Mouse (Mus musculus): ENCODE measurements around the gene Ddb2. TPM values are rescaled to one million over a fixed set of nuclear protein-coding genes. Genes with fewer than 3 reads are reported as not detected.
A peak's percentile ranks its signal among the peaks of the same experiment; 100 is the strongest.

The Ddb2 gene
- 8.3 and 10.5 TPM in 2 replicates for polyA plus RNA-seq (2016; fragmentation: Nextera tagmentation; extraction: Ambion mirVana)

DNA sequence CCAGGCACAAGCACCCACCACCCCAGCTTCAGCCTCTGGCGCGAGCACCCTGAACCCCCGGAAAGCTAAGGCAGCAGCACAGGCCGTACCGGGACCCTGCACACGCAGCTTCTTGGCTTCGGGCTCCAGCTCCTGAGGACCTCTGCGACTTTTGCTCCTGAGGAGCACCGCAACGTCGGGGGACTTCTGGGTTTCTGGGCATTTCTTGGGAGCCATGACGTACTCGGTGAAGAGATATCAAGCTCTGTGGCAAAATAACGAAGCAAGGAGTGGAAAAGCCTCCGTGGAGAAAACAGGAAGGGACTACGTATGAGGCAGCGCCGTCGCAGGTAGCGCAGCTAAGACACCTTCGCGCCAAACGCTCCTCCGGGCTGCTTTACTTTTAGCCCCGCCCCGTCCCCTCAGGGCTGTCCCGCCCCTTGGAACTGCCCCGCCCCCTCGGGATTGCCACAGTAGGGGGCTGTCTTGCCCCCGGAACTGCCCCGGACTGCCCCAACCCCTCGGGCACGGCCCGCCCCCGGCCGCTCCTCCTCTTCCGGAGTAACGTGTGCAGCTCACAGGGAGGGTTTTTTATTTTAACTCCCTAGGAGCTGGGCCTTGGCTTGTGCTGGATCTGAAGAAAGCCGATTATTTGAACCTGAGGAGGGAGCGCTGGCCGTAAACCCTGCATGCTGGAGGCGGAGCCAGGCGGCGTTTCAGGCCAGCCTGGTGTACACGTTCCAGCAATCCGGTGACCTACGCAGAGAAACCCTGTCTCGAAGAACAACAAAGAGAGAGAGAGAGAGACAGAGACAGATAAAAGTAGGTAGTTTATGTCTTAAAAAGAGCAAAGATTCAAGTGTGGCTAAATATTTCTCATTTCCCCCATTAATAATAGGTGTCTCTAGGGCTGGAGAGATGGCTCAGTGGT, at the start of gene Ddb2:
Gene Ddb2, minus strand, starts transcription at position 382 of the 910 bp plus-strand sequence.
- Histone ChIP-seq H3K4me3 (peak within 1 kb of the TSS; percentile 56), H3K9me3 (no peaks in the 10 kb centered on the region), H3K27me3 (ENCODE audit: insufficient read depth, poor library complexity, severe bottlenecking) (no peaks in the 10 kb centered on the region), H3K36me3 (peaks cover 12% of the 10 kb centered on the region; the same call in 1 of the 2 replicates), H3K27ac (peak within 1 kb of the TSS; percentile 88), H3K4me1 (replicated peaks) (peaks cover 11% of the 10 kb centered on the region)
- WGBS = under 1% methylated on average over 48 of the region's 48 CpGs
- DNase-seq (ENCODE audit: low spot score) = peak; percentile 96

DNA sequence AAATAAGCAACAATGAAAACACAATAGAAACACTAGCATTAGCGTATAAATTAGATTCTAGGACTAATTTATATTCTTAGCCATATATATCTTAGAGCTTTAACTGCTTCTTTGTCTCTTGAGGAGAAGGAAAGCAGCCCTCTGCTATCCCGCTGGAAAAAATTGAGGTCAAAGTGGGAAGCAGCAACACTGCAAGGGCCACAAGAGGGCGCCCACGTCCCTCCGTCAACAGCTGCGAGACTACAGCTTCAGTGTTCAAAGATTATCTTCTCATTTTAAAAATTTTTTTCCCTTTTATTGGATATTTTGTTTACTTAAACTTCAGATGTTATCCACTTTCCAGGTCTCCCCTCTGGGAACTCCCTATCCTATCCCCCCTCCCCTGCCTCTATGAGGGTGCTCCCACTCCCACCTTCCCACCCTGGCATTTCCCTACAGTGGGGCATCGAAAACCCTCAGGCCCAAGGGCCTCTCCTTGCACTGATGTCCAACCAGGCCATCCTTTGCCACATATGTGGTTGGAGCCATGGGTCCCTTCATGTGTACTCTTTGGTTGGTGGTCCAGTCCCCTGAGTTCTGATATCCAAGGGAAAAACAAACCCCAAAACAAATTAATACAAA, 49.2 kb upstream of the Ddb2 start:
- H3K27me3 ChIP-seq (ENCODE audit: insufficient read depth, poor library complexity, severe bottlenecking) = no peaks in the 10 kb centered on the region
- peaks cover 11% of the 10 kb centered on the region for H3K36me3 ChIP-seq
- no peak overlapping the region for H3K4me3 ChIP-seq
- WGBS = 14% methylated on average over 7 of the region's 7 CpGs
- peaks cover 18% of the 10 kb centered on the region for H3K4me1 ChIP-seq (replicated peaks)
- DNase-seq (ENCODE audit: low spot score) = peak; percentile 77
- no peak overlapping the region for H3K27ac ChIP-seq
- no peaks in the 10 kb centered on the region for H3K9me3 ChIP-seq

DNA sequence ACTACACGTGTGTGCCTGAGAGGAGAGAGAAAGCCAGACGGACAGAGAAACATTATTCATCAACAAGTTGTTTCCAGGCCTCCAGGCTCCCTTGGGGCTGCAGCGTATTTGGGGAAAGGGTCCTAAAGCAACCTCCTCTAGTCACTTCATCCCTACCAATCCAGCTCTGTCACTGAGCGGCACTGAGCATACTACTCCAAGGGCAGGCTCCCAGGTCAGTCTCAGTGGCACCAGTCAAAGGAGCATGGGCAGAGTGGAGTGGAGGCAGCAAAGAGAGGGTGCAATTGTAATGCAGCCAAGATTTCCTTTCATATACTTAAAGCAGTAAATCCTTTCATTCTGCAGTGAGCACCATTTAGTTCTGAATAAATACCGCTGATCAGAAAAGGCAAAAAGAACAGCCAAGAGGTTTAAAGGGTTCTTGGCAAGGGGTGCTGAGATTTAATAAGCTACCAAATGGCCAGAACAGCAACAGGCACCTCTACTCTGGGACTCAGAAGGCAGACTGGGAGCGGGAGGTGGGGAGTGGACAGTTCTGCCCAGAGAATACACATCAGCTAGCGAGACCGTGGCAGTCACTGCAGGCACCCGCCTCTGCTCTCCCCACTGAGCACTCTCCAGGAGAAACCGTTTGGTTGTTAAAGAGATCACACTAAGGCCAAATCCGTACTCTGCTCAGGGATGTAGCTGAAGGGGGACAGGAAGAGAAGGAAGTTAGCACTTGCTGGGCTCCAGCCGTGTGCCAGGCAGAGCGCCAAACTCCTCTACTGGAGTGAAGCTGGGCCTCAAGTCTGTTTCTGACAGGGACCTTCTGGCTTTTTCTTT, 47.8 kb upstream of the Ddb2 start:
- DNase-seq (ENCODE audit: low spot score) = no peak
- 71% methylated on average over 13 of the region's 13 CpGs for WGBS

DNA sequence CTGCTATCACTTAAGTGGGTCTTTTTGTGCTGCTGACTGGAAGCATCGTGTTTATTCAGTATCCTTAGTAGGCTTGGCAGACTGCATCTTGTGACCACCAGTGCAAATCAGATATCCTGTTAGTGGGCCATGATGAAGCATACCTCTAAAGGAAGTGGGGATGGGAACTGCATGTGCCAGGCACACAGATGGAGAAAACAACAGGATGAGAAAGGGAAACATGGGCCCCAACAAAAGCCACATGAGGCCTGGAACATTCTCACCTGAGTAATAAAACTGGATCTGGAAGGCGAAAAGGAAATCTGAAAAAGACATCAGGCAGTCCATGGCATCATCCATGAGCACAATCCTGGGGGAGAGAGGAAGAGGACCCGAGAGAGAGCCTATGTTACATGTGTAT, 47.2 kb upstream of the Ddb2 start:
- 89% methylated on average over 3 of the region's 3 CpGs for WGBS

More for the DNA sequence above, 47.8 kb upstream of the Ddb2 start:
- Histone ChIP-seq H3K27ac (peak overlapping the region; percentile 23; the same call in 1 of the 2 replicates), H3K9me3 (no peaks in the 10 kb centered on the region), H3K36me3 (peaks cover 13% of the 10 kb centered on the region), H3K4me1 (replicated peaks) (peaks cover 18% of the 10 kb centered on the region), H3K4me3 (no peak overlapping the region), H3K27me3 (ENCODE audit: insufficient read depth, poor library complexity, severe bottlenecking) (no peaks in the 10 kb centered on the region)

DNA sequence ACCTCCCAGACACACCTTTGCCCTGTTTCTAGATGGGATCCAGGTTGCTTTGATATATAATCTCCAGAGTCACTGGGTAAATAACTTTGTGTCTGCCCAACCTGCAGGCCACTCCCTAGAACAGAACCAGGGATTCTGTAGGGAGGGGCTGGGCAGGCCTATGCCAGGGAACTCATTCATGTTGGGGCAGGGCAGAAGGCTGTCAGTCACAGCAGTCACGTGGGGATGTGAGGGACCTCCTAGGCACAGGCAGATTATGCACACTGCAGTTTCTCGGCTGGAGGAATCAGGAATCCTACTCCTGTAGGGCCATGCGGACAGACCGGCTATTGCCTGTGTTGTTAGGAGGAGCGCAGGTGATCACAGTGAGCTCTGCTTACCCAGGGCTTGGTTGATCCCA, 44.6 kb upstream of the Ddb2 start:
- Histone ChIP-seq H3K27ac (no peak overlapping the region), H3K36me3 (peaks cover 27% of the 10 kb centered on the region), H3K4me1 (replicated peaks) (peaks cover 24% of the 10 kb centered on the region), H3K27me3 (ENCODE audit: insufficient read depth, poor library complexity, severe bottlenecking) (no peaks in the 10 kb centered on the region), H3K9me3 (no peaks in the 10 kb centered on the region), H3K4me3 (no peak overlapping the region)
- no peak for DNase-seq (ENCODE audit: low spot score)
- WGBS = 46% methylated on average over 5 of the region's 5 CpGs

More for the DNA sequence above, 47.2 kb upstream of the Ddb2 start:
- no peak for DNase-seq (ENCODE audit: low spot score)
- H3K4me3 ChIP-seq = no peak overlapping the region
- no peaks in the 10 kb centered on the region for H3K9me3 ChIP-seq
- H3K36me3 ChIP-seq = peaks cover 13% of the 10 kb centered on the region
- H3K27ac ChIP-seq = no peak overlapping the region
- H3K27me3 ChIP-seq (ENCODE audit: insufficient read depth, poor library complexity, severe bottlenecking) = no peaks in the 10 kb centered on the region
- peaks cover 21% of the 10 kb centered on the region for H3K4me1 ChIP-seq (replicated peaks)

DNA sequence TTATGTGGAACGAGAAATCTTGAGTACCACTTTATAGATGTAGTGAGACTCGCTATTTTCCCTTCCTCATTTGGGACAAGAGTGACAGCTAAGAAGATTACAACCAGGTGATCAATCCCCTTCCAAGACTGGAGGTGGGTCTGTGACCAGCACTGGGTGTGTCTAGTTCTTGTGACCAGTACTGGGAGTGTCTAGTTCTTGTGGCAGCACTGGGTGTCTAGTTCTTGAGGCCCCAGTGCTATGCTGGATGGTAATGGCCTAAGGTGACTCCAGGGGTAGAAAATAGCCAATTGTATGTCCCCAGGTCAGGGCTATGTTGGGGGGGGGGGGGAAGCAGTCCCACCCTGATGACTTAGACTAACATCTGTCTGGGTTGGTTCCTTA, 42.6 kb upstream of the Ddb2 start:
- Histone ChIP-seq H3K27ac (no peak overlapping the region), H3K27me3 (ENCODE audit: insufficient read depth, poor library complexity, severe bottlenecking) (no peaks in the 10 kb centered on the region)
- DNase-seq (ENCODE audit: low spot score) = no peak

DNA sequence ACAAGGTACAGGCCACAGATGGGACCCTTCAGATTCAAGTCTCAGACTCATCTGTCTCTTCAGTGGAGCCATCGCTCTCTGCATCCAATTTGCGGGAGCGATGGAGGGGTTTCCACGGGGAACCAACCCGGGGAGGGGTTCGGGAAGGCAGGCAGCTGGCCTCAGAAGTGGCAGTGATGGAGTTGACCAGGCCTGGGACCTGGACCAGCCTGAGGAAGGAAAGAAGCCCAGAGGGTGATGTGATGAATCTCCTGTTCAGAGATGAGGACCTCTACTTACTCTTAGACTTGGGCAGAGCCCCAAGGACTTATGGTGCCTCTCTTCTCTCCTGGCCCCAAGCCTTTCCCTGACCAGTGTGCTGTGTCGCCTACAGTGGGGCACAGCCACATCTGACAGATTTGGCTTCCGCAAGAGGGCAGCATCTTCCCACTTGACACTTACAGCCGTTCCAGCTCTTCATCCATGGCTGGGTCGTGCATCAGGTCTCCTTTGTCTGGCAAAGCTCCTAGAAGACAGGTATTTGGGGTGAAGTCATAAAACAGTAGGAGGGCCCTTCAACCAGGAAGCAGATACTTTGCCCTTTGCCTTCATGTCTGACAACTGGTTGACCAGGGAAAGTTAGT, 42.1 kb upstream of the Ddb2 start:
- Histone ChIP-seq H3K27ac (peak overlapping the region; percentile 54; the same call in 1 of the 2 replicates), H3K4me3 (no peak overlapping the region), H3K9me3 (no peaks in the 10 kb centered on the region), H3K36me3 (peaks cover 52% of the 10 kb centered on the region), H3K4me1 (replicated peaks) (peaks cover 24% of the 10 kb centered on the region), H3K27me3 (ENCODE audit: insufficient read depth, poor library complexity, severe bottlenecking) (no peaks in the 10 kb centered on the region)
- DNase-seq (ENCODE audit: low spot score) = peak; percentile 74
- WGBS = 40% methylated on average over 10 of the region's 10 CpGs

More for the DNA sequence above, 42.6 kb upstream of the Ddb2 start:
- Histone ChIP-seq H3K4me1 (replicated peaks) (peaks cover 24% of the 10 kb centered on the region), H3K4me3 (no peak overlapping the region), H3K9me3 (no peaks in the 10 kb centered on the region), H3K36me3 (peaks cover 47% of the 10 kb centered on the region)
- 85% methylated on average over 2 of the region's 2 CpGs for WGBS

DNA sequence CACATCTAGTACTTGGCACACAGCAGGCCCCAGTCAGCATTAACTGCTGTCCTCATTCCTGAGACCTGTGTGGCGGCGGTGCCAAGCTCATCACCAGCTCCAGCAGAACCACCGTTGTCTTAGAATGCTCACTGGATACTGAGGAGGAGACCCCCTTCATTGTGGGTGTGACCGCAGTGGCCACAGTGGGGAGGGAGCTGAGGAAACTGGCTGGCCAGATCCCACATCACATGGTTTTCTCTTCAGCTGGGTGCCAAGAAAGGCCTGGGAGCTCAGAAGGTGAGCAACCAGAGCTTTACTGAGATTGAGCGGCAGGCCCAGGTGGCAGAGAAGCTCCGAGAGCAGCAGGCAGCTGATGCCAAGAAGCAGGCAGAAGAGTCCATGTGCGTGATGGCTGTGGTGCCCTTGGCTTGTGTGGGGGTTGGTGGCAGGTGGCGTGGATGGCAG, 32.9 kb upstream of the Ddb2 start:
- Histone ChIP-seq H3K36me3 (peaks cover 84% of the 10 kb centered on the region), H3K4me1 (replicated peaks) (peaks cover 23% of the 10 kb centered on the region), H3K4me3 (no peak overlapping the region), H3K9me3 (no peaks in the 10 kb centered on the region), H3K27ac (no peak overlapping the region), H3K27me3 (ENCODE audit: insufficient read depth, poor library complexity, severe bottlenecking) (no peaks in the 10 kb centered on the region)
- no peak for DNase-seq (ENCODE audit: low spot score)
- 94% methylated on average over 8 of the region's 8 CpGs for WGBS

DNA sequence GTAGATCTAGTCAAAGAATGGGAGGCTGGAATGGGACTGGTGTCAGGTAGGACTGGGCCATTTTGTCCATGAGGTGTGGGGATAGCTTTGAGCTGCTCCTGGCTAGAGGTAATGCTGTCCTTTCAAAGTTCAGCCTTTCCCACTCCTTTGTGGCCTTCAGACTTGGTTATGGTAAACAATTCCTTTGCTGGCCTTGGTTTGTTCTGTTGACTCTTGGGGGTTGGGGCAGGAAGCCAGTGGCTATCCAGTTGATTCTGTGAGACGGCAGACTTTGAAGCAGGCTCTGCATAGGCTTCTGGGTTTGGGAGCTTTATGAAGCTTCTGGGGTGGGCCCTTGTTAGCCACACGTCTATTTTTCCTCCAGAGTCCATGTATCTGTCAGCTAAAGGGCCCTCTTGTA, 31.9 kb upstream of the Ddb2 start:
- no peaks in the 10 kb centered on the region for H3K9me3 ChIP-seq
- H3K27me3 ChIP-seq (ENCODE audit: insufficient read depth, poor library complexity, severe bottlenecking) = no peaks in the 10 kb centered on the region
- DNase-seq (ENCODE audit: low spot score) = no peak
- H3K36me3 ChIP-seq = peaks cover 80% of the 10 kb centered on the region
- 89% methylated on average over 2 of the region's 2 CpGs for WGBS
- H3K4me1 ChIP-seq (replicated peaks) = peaks cover 33% of the 10 kb centered on the region
- H3K4me3 ChIP-seq = no peak overlapping the region
- H3K27ac ChIP-seq = no peak overlapping the region

DNA sequence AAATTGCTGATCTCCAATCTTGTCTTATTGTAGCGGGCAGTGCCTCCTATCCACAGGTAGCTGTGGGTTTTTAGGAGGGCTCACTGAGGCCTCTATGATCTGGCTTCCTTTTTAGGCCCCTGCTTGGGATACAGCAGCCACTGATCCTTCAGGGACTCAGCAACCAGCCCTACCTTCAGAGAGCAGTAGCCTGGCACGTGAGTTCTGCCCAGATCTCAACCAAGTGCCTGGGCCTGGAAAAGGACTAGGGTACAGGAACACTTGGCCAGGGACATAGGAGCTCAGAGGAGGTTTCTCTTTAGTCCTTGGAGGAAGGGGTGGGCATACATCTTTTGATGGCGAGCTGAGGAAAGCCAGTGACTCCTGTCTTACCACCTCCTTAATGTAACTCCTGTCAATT, 31.3 kb upstream of the Ddb2 start:
- no peak overlapping the region for H3K27ac ChIP-seq
- no peak overlapping the region for H3K4me3 ChIP-seq
- H3K9me3 ChIP-seq = no peaks in the 10 kb centered on the region
- H3K4me1 ChIP-seq (replicated peaks) = peaks cover 33% of the 10 kb centered on the region
- DNase-seq (ENCODE audit: low spot score) = no peak
- WGBS = 94% methylated on average over 3 of the region's 3 CpGs
- no peaks in the 10 kb centered on the region for H3K27me3 ChIP-seq (ENCODE audit: insufficient read depth, poor library complexity, severe bottlenecking)
- H3K36me3 ChIP-seq = peaks cover 80% of the 10 kb centered on the region

DNA sequence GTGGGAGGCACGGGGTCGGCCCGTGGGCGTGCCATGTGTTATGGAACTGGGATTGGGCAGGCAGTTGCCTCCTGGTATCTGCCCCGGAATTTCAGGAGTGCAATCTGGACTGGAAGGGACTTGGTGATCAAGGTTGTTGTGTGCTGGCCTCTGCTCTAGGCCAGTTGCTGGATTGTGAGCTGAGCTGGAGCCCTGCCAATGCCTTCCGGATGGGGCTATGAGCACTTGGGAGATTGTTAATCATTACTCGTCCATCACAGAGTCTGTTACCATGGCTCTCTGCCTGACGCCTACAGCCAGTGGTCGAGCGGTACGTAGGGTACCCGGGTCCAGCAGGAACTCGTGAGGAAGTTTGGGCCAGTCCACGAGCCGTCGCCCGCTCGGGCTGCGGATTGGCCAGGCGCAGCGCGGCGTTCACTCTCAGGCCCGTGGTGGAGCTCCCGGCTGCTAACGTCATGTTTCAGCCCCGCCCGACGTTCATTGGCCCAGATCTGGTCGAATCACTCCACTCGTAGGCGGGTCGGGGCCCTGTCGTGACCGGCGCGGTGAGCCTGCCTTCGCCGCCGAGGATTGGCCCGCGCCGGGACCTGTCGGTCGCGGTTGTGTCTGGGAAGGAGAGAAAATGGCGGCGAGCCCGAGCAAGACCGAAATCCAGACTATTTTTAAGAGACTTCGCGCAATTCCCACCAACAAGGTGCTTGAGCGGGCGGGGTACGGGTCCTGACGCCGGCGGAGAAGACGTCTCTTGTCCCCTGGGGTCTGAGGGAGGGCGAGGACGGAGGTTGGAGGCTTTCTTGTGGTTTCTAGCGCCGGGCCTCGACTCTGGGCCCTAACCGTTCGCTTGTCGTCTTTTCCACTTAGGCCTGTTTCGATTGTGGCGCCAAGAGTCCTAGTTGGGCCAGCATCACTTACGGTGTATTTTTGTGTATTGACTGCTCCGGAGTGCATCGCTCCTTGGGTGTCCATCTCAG, 28.2 kb upstream of the Ddb2 start, which contains the start of gene Arfgap2:
Gene Arfgap2, plus strand, starts transcription at position 264 of the 971 bp plus-strand sequence.
- H3K4me1 ChIP-seq (replicated peaks) = peaks cover 33% of the 10 kb centered on the region
- peak; percentile 97 for DNase-seq (ENCODE audit: low spot score)
- H3K27me3 ChIP-seq (ENCODE audit: insufficient read depth, poor library complexity, severe bottlenecking) = no peaks in the 10 kb centered on the region
- peaks cover 73% of the 10 kb centered on the region for H3K36me3 ChIP-seq
- H3K4me3 ChIP-seq = peak within 1 kb of the TSS; percentile 89
- WGBS = 2% methylated on average over 72 of the region's 72 CpGs
- peak within 1 kb of the TSS; percentile 92 for H3K27ac ChIP-seq
- no peaks in the 10 kb centered on the region for H3K9me3 ChIP-seq
